Mouse (Mus musculus) hindlimb bud, embryonic 11.5 days (tissue): ENCODE data around the gene Gm42715.

Experiments used
- DNase-seq: peaks from one replicate; pipeline ENCODE4 v3.0.0-alpha.2; 2012; ENCODE audit warnings: low read depth, low spot score; ENCODE audit errors: extremely low spot score

The Gm42715 gene

DNA sequence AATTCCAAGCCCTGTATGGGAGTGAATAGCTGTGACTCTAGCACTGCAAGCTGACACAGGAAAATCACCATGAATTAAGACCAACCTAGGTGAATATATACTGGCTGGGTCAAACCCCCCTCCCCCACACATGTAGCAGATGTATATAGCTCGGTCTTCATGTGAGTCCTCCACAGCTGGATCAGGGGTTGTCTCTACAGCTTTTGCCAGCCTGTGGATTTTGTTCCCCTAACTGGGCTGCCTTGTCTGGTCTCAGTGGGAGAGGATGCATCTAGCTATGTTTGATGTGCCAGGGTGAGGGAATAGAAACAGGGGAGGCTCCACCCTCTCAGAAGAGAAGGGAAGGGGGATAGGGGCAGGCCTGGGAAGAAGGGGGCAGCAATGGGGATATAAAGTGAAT is 97.0 kb downstream of the Gm42715 start:
- no peak for DNase-seq
